Mouse (Mus musculus) CH12.LX (cell line): Measurements from ENCODE around the gene Nebl. TPM values are rescaled to one million over a fixed set of nuclear protein-coding genes. Genes with fewer than 3 reads are reported as not detected.

Source experiments
- DNase-seq: peaks from one replicate; pipeline ENCODE4 v3.0.0-alpha.2; 2013; ENCODE audit errors: extremely low read depth
- H3K27ac ChIP-seq: 2 replicates; pipeline ENCODE4 v1.5.1; 2012; ENCODE audit warnings: low read depth, mild to moderate bottlenecking, control low read depth, moderate library complexity; ENCODE audit not compliant: insufficient read depth
- H3K27me3 ChIP-seq: replicated peaks from 2 replicates; pipeline ENCODE3; 2012; ENCODE audit warnings: inconsistent platforms
- H3K36me3 ChIP-seq, 2 experiments: replicated peaks in 1 of 2; 2 replicates each; pipeline versions ENCODE3 to v1.6.1; 2012; ENCODE audit warnings: inconsistent platforms in 1 of 2, low read length in 1 of 2, mild to moderate bottlenecking in 1 of 2, mixed read lengths in 1 of 2, moderate library complexity in 1 of 2; ENCODE audit not compliant: control insufficient read depth in 1 of 2, insufficient read depth in 1 of 2
- H3K4me1 ChIP-seq, 2 experiments: 2 replicates each; pipeline ENCODE4 v1.6.1; 2012; ENCODE audit warnings: inconsistent platforms in 1 of 2, moderate library complexity in 1 of 2; ENCODE audit not compliant: insufficient read depth in 2 of 2, control insufficient read depth in 1 of 2
- H3K4me2 ChIP-seq: 2 replicates; pipeline ENCODE4 v1.6.1; 2012; ENCODE audit warnings: low read depth, mild to moderate bottlenecking, control low read depth; ENCODE audit not compliant: poor library complexity, insufficient read depth, severe bottlenecking
- H3K4me3 ChIP-seq, 3 experiments: fragments of 150-350 bp in 1 of 3; sonication (generic) in 1 of 3; replicated peaks in 1 of 3; 2 replicates each; pipeline versions ENCODE3 to v1.5.1; 2011 to 2012; ENCODE audit warnings: low read depth in 2 of 3, low read length in 2 of 3, mild to moderate bottlenecking in 2 of 3, moderate library complexity in 2 of 3, control low read depth in 1 of 3, improper control_type of control experiment in 1 of 3, inconsistent platforms in 1 of 3, mixed read lengths in 1 of 3; ENCODE audit not compliant: poor library complexity in 1 of 3
- H3K79me2 ChIP-seq: replicated peaks from 2 replicates; pipeline ENCODE4 v1.6.1; 2012; ENCODE audit warnings: mild to moderate bottlenecking, moderate library complexity; ENCODE audit not compliant: control insufficient read depth, poor library complexity, insufficient read depth, severe bottlenecking; ENCODE audit errors: extremely low read depth
- H3K9ac ChIP-seq: 2 replicates; pipeline ENCODE4 v1.6.1; 2012; ENCODE audit warnings: low read depth, mild to moderate bottlenecking, control low read depth, moderate library complexity; ENCODE audit not compliant: insufficient read depth
- H3K9me3 ChIP-seq: replicated peaks from 2 replicates; pipeline ENCODE3; 2012; ENCODE audit warnings: low read length, inconsistent platforms, mixed read lengths
- BHLHE40 ChIP-seq: IDR thresholded peaks from 2 replicates; pipeline ENCODE4 v1.6.1; 2011; ENCODE audit warnings: mild to moderate bottlenecking, low read depth, low read length, improper control_type of control experiment
- CHD1 ChIP-seq: IDR thresholded peaks from 2 replicates; pipeline ENCODE4 v1.6.1; 2012; ENCODE audit warnings: low read depth, low read length, improper control_type of control experiment, inconsistent platforms
- CHD2 ChIP-seq: IDR thresholded peaks from 2 replicates; pipeline ENCODE4 v1.6.1; 2011; ENCODE audit warnings: low read length, improper control_type of control experiment
- CTCF ChIP-seq, 2 experiments: IDR thresholded peaks in 1 of 2; conservative IDR thresholded peaks in 1 of 2; 2 replicates each; pipeline ENCODE4 v1.5.1; 2011 to 2012; ENCODE audit warnings: low read depth in 2 of 2, low read length in 2 of 2, improper control_type of control experiment in 1 of 2, inconsistent platforms in 1 of 2, mild to moderate bottlenecking in 1 of 2, moderate library complexity in 1 of 2
- E2F4 ChIP-seq: IDR thresholded peaks from 2 replicates; pipeline ENCODE4 v1.6.1; 2011; ENCODE audit warnings: low read depth, low read length, improper control_type of control experiment; ENCODE audit not compliant: insufficient replicate concordance
- ELF1 ChIP-seq: IDR thresholded peaks from 2 replicates; pipeline ENCODE4 v1.6.1; 2014; ENCODE audit warnings: low read depth, mild to moderate bottlenecking, inconsistent platforms, low read length, improper control_type of control experiment
- ETS1 ChIP-seq: conservative IDR thresholded peaks from 2 replicates; pipeline ENCODE4 v1.6.1; 2012; ENCODE audit warnings: low read depth, mild to moderate bottlenecking, inconsistent platforms, low read length, improper control_type of control experiment, moderate library complexity
- IRF4 ChIP-seq: IDR thresholded peaks from 2 replicates; pipeline ENCODE4 v1.6.1; 2014; ENCODE audit warnings: low read depth, mild to moderate bottlenecking, inconsistent platforms, low read length, improper control_type of control experiment
- JUND ChIP-seq: conservative IDR thresholded peaks from 2 replicates; pipeline ENCODE4 v1.6.1; 2011; ENCODE audit warnings: low read depth, low read length, improper control_type of control experiment
- KAT2A ChIP-seq: IDR thresholded peaks from 2 replicates; pipeline ENCODE4 v1.6.1; 2012; ENCODE audit warnings: low read length, improper control_type of control experiment, inconsistent platforms; ENCODE audit not compliant: insufficient replicate concordance
- MEF2A ChIP-seq: IDR thresholded peaks from 2 replicates; pipeline ENCODE4 v1.6.1; 2014; ENCODE audit warnings: low read depth, mild to moderate bottlenecking, inconsistent platforms, low read length, improper control_type of control experiment, borderline replicate concordance
- MYC ChIP-seq: IDR thresholded peaks from 2 replicates; pipeline ENCODE4 v1.6.1; 2011; ENCODE audit warnings: low read depth, mild to moderate bottlenecking, improper control_type of control experiment, low read length
- PAX5 ChIP-seq: IDR thresholded peaks from 2 replicates; pipeline ENCODE4 v1.6.1; 2012; ENCODE audit warnings: low read length, inconsistent platforms, mixed read lengths
- POLR2AphosphoS2 ChIP-seq: IDR thresholded peaks from 2 replicates; pipeline ENCODE4 v1.6.1; 2011; ENCODE audit warnings: low read depth, low read length, improper control_type of control experiment
- TBP ChIP-seq: conservative IDR thresholded peaks from 2 replicates; pipeline ENCODE4 v1.6.1; 2011; ENCODE audit warnings: low read depth, low read length, improper control_type of control experiment
- UBTF ChIP-seq: IDR thresholded peaks from 2 replicates; pipeline ENCODE4 v1.6.1; 2012; ENCODE audit warnings: low read depth, mild to moderate bottlenecking, inconsistent platforms, low read length, improper control_type of control experiment, moderate library complexity
- USF1 ChIP-seq: IDR thresholded peaks from 2 replicates; pipeline ENCODE4 v1.6.1; 2014; ENCODE audit warnings: low read depth, mild to moderate bottlenecking, inconsistent platforms, low read length, improper control_type of control experiment
- USF2 ChIP-seq: conservative IDR thresholded peaks from 2 replicates; pipeline ENCODE4 v1.6.1; 2011; ENCODE audit warnings: low read depth, low read length, improper control_type of control experiment
- ZKSCAN1 ChIP-seq: IDR thresholded peaks from 2 replicates; pipeline ENCODE4 v1.6.1; 2012; ENCODE audit warnings: low read depth, inconsistent platforms, low read length, improper control_type of control experiment, borderline replicate concordance
- ZMIZ1 ChIP-seq: IDR thresholded peaks from 2 replicates; pipeline ENCODE4 v1.6.1; 2012; ENCODE audit warnings: low read depth, mild to moderate bottlenecking, inconsistent platforms, low read length, improper control_type of control experiment
- ZNF384 ChIP-seq: IDR thresholded peaks from 2 replicates; pipeline ENCODE4 v1.6.1; 2012; ENCODE audit warnings: low read depth, low read length, improper control_type of control experiment, inconsistent platforms
- dilution Hi-C: fragments of 300-500 bp; cut with MboI; formaldehyde crosslinking; loops from 2 replicates; pipeline ENCODE4 v1.14.3; 2020; ENCODE audit warnings: low sequenced_read_pairs; ENCODE audit not compliant: extremely low pct_unique_long_range_greater_than_20kb, extremely low pct_ligation_motif_present
- in situ Hi-C: fragments of 300-500 bp; cut with MboI; formaldehyde crosslinking; loops from 3 replicates; pipeline ENCODE4 v1.14.3; 2019; ENCODE audit warnings: low sequenced_read_pairs, low pct_ligation_motif_present, low pct_unique_long_range_greater_than_20kb, mixed read lengths
- polyA plus RNA-seq: library from polyadenylated mRNA; unstranded; fragments of >175 nt; gene quantifications from 2 replicates; pipeline ENCODE4 v1.2.1, GENCODE M21; 2012; ENCODE audit warnings: low read depth; ENCODE audit not compliant: insufficient read length
- total RNA-seq, 2 experiments: library from RNA; depleted of rRNA; stranded (reverse); fragments of 300-350 nt in 1 of 2; fragments of >200 nt in 1 of 2; gene quantifications; 2 replicates each; pipeline ENCODE4 v1.2.3; 2012 to 2014

The Nebl gene
- total RNA-seq (2012; rRNA removed) (12.6 and 15.9 TPM in 2 replicates), total RNA-seq (2014; rRNA removed) (113 and 131 TPM in 2 replicates), polyA plus RNA-seq (46.4 and 53.4 TPM in 2 replicates)

GRCm38 (mm10) chr2:17730957-17731830 is at the start of gene Nebl:
Gene Nebl, minus strand, starts transcription at chr2:17731464.
- Histone ChIP-seq H3K36me3 (no peaks in the 10 kb centered on the region), H3K9ac (no peak within 1 kb of the TSS), H3K4me2 (no peak within 1 kb of the TSS), H3K27me3 (no peaks in the 10 kb centered on the region), H3K4me3 (no peak within 1 kb of the TSS), H3K9me3 (peaks cover 2% of the 10 kb centered on the region), H3K27ac (no peak within 1 kb of the TSS), H3K79me2 (no peaks in the 10 kb centered on the region), H3K4me1 (no peaks in the 10 kb centered on the region)
- in situ Hi-C loops, result no loop called here
- dilution Hi-C loops, result no loop called here
- no peak for DNase-seq
- TF ChIP-seq MYC (no peak), USF1 (no peak), BHLHE40 (no peak), CHD2 (no peak), KAT2A (no peak), E2F4 (no peak), ETS1 (no peak), IRF4 (no peak), POLR2AphosphoS2 (no peak), MEF2A (no peak), ZMIZ1 (no peak), USF2 (no peak), JUND (no peak)
- TF ChIP-seq, all 38 proteins: peak for 0

GRCm38 (mm10) chr2:17770246-17770825 is 39.1 kb upstream of the Nebl start:
- H3K27ac ChIP-seq, result no peak overlapping the region
- dilution Hi-C loops, result no loop called here
- no peaks in the 10 kb centered on the region for H3K4me1 ChIP-seq
- H3K36me3 ChIP-seq, result no peaks in the 10 kb centered on the region
- no peak for DNase-seq
- H3K27me3 ChIP-seq, result no peaks in the 10 kb centered on the region
- no peak for TF ChIP-seq MYC
- TF ChIP-seq ZNF384, result no peak
- TF ChIP-seq POLR2AphosphoS2, result no peak
- TF ChIP-seq USF2, result no peak
- TF ChIP-seq MEF2A, result no peak
- no peak for TF ChIP-seq CHD1
- no peak for TF ChIP-seq ZKSCAN1
- no peak for TF ChIP-seq UBTF
- TF ChIP-seq ELF1, result no peak
- no peak for TF ChIP-seq PAX5
- no peak for TF ChIP-seq TBP
- TF ChIP-seq CTCF (conservative IDR thresholded peaks at IDR 0.05 in 1 of 2, IDR thresholded peaks at IDR 0.05 in 1 of 2; ENCODE audit: low read depth in 2 of 2, low read length in 2 of 2), result no peak
- H3K9me3 ChIP-seq, result no peaks in the 10 kb centered on the region
- no peaks in the 10 kb centered on the region for H3K79me2 ChIP-seq
- H3K9ac ChIP-seq, result no peak overlapping the region
- H3K4me3 ChIP-seq, result no peak overlapping the region
- H3K4me2 ChIP-seq, result no peak overlapping the region
- in situ Hi-C loops, result no loop called here
